Mouse (Mus musculus): ENCODE measurements around the gene Smtnl1. TPM values are rescaled to one million over a fixed set of nuclear protein-coding genes. Genes with fewer than 3 reads are reported as not detected.
"Not testable (repeated sequence)": the region's sequence is repeated elsewhere in the genome, so short reads cannot be mapped to it uniquely, and the experiment has no call there.

The Smtnl1 gene
- total RNA-seq, 2 experiments from 2014 or later: 64.0 to 71.1 TPM

DNA sequence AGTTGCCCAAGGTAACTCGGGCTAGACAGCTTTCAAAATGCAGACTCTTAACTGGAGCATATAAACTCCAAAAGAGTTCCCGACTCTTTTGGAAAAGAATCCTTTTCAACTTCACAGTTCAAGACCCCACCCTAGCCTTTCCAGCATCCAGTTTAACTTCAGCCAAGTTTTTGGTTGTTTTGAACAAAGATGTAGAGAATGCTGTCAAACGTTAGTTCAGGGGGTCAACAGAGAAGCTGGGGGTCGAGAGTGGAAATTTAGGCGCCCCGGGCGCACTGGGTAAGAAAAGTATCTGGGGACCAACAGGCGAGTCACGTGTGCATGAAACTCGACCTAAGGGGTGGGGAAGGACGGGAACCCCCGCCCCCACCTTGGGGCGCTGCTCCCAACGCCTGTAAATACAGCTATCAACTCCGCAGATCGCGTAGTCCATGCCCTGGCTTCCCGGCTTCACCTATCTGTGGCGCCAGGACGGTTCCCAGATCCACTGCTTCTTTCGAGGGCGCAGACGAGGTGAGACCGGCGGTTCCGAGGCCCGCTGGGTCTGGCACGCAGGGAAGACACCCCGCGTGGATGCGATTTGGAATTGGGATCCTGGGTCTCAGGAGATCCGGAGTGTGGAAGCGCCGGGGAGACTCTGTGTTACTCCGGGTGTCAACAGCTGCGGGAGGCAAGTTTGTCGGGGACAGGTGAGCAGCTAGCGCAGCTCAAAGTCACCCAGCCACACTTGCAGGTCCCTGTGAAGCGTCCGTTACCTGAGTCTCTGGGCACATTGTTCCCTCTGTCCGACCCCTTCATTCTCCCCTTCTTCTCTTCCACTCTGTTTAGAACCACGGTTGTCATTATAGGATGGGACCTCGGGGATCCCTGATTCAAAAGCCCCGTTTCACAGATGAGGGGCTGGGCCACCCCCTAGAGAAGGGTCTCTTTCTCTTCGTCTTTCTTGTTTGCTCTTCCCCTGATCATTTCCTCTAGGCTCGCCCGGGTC lies 16.8 kb upstream of the Smtnl1 start:
- peak; percentile 59 for DNase-seq

GRCm38 (mm10) chr2:84838593-84838949 lies 16.1 kb upstream of the Smtnl1 start, which contains the start of gene Slc43a1:
Gene Slc43a1, plus strand, starts transcription at chr2:84838850.
- no peak for DNase-seq

GRCm38 (mm10) chr2:84837817-84838592 lies 15.6 kb upstream of the Smtnl1 start:
- DNase-seq: no peak

- DNase-seq: no peak
Measured at GRCm38 (mm10) chr2:84837107-84837506, 14.7 kb upstream of the Smtnl1 start.

DNA sequence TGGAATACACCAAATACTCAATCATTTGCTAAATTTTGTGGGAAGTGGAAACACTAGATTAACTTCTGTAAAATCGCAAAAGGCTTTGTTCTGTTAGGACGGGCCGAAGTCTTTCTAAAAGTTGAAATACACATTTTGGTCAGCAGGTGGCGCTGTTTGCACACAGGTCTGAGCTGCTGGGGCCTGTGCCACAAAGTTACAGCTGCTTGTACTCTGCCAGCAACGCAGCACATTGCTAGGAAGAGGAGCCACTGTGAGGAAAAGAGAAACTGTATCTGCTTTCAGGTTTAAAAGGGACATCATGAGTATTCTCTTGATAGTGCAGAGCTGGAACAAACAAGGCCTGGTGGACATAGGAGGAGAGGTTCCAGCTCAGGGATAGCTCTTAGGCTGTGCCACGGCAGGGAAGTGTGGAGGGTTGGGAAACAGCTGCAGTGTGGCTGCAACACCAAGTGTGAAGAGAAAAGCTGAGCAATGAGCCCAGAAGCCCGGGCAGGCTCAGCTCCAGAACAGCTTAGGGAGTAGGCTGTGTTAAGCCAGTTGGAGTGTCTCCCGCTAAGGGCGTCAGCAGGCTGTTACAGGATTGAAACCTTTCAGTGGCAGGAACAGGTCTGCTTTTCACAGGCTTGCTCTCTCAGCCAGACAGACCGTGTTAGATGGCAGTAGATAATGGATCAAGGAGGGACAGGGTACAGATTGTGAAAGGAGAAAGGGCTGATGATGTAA lies 9.4 kb upstream of the Smtnl1 start:
- peak; percentile 86 for DNase-seq

DNA sequence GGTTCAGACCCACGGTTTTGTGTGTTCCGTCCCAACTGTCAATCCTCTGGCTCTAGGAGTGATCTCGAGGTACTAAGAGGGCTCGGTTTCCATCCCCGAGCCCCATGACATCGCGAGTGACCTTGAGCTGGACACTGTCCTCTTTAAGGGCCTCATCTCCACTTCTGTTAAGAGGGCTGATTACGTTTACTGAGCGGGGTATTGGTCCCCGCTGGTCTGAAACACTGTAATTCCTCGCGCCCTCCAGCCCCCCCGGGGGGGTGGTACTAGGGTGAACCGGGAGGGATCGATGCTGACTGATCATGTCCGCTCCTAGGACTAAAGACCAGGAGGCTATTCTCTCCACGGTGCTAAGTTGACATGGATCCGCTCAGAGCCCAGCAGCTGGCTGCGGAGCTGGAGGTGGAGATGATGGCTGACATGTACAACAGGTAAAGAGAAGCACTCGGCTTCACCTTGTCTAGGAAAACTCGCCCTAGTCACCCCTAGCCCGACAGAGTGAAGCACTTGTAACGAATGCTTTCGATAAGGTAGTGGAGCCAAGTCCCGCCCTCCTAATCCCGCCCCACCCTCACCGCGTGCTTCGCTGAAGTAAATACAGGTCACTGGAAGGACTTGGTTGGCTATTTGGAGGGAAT lies 5.0 kb upstream of the Smtnl1 start:
- DNase-seq: no peak

DNA sequence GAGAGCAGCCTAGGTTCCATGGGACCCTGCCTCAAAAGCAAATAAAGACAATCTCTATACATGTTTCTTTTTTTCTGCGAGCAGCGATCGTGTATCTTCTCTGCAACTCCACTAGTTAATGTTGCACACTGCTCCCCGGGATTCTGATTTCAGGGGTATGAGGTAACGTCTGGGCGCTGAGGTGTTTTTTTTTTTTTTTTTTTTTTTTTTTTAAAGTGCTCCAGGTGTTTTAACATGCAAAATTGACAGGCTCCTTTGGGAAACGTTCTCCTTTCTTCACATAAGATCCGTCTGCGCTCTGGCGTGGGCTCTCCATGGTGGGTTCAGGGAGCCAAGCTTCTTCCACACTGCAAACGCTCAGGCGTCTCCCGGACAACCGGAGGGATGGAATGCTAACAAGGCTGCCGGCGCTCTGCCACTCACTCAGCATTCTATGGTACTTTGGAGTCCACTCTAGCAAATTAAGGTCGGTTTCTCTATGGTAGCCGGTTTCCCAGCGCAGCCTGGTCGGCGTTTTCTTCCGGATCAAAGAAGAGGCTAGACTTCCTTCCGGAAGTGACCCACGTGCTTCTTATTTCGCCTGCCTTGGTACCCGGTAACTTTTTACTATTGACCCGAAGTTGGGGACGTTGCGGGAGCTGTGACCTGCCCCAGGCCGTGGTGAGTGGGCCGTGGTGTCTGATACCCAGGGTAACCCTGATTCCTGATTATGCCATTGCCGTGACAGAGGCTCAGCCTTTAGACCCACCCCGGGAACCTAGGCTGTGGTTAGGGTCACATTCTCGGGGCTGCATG lies 4.2 kb upstream of the Smtnl1 start, which contains the start of gene Timm10:
Timm10 (plus strand) TSS at position 510 of the 795 bp plus-strand sequence.
- DNase-seq: peak; percentile 74

GRCm38 (mm10) chr2:84823237-84823636 lies 785 bp upstream of the Smtnl1 start:
- no peak for DNase-seq

DNA sequence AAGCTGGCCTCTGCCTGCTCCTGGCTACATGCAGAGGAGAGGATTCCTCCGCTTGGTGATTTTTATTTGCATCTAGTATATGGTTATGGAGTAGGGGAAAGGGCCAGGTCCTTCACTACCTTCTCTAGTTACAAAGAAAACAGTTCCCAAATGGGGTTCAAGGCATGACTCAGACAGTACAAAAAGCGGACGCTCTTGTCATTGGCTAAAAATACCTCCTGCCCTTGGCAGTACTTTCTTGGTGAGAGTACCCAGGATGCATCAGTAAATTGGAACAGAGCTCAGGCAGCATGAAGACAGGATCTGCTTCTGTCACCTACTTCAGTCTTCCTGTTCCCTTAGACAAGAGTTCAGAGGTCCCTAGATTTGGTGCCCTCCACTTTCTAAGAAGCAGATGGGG lies 2.6 kb downstream of the Smtnl1 start:
- DNase-seq: no peak

DNA sequence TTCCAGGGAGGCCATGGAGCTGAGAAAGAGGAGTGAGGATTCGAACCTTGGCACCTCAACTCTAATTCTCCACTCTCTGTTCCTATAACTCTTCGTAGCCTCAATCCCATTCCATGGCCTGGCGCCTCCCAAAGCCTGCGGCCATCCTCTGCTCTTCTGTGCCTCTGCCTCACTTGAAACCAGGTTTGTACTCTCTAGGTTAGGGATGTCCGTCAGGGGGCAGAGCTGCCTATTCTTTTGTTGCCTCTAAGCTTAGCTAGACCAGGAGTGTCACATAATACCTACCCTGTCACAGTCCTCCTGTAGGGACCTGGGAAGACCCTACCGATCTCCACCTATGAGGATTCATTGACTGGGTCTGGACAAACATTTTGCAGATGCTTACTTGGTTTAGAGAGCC lies 9.8 kb downstream of the Smtnl1 start:
- no peak for DNase-seq

DNA sequence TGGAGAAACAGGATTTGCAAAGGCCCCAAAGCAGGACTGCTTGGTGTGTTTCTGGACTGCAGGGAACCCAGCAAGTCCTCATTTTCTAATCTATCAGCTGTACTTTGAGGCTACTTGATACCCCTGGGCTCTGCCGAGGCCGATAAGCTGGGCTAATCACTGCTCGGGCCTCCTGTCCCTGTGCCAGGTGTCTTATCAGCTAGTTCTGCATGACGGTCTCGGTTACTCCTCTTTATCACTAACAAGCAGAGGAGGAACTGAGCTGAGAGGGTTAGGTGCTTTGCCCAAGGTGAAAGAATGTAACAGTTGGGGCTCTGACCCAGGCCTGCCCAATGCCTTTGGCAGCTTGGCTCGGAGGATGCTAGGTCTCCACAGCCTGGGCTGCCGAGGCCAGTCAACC lies 10.6 kb downstream of the Smtnl1 start:
- no peak for DNase-seq

GRCm38 (mm10) chr2:84810886-84811577 lies 11.4 kb downstream of the Smtnl1 start:
- peak; percentile 87 for DNase-seq

- no peak for DNase-seq
Measured at GRCm38 (mm10) chr2:84810526-84810885, 11.9 kb downstream of the Smtnl1 start.

DNA sequence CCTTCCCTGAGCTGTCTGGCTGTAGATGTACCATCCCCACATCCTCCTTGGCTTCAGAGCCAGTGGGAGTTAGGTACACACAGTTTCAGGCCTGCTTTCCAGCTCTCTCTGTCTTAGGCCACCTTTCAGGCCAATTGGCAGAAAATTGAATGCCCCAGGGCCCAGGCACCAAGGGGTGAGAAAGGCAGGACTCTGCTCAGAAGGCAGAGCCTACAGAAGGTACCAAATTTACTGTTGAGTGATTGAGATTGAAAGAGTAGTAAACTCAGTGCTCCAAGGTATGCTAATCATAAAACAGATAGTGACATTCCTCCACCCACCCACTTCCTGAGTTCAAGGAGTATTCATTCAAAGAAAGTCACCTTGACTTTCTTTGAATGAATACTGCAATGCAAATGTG lies 13.1 kb downstream of the Smtnl1 start:
- no peak for DNase-seq

GRCm38 (mm10) chr2:84806546-84806945 lies 15.9 kb downstream of the Smtnl1 start:
- DNase-seq: no peak

DNA sequence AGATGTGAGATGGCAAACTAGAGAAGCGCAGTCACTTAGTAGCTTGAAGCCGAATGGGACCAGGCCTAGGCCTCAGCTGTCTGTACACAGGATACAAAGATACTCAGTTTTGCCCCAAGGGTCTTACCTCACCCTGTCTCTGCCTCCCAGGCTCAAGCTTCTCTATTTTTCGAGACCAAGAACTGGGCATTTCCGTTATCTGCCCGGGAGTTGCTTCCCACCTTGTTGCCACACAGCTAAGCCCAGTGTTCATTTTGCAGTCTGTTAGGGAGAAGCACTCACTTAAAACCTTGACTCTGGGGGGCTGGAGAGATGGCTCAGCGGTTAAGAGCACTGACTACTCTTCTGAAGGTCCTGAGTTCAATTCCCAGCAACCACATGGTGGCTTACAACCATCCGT lies 18.5 kb downstream of the Smtnl1 start:
- no peak for DNase-seq

DNA sequence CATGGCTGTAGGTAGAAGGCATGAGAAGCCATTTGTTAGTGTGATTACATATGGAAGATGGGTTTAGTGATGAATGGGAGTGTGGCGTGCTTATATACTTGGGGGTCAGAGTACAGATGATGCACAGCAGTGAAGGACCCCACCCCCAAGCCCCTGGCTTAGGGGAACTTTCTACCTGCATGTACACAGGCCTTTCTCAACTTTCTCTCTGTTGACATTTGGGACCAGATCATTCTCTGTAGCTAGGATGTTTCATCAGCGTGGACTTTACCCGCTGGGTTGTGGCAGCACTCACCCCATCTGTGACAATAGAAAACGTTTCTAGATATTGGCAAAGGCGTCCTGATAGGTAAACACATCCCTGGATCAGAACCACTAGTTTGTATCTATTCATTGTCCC lies 21.2 kb downstream of the Smtnl1 start:
- DNase-seq: not testable (repeated sequence)

GRCm38 (mm10) chr2:84800304-84800703 lies 22.1 kb downstream of the Smtnl1 start:
- DNase-seq: no peak

GRCm38 (mm10) chr2:84799041-84799561 lies 23.4 kb downstream of the Smtnl1 start:
- DNase-seq: peak; percentile 38

GRCm38 (mm10) chr2:84798493-84798921 lies 23.9 kb downstream of the Smtnl1 start, which contains the start of gene Ube2l6:
Gene Ube2l6, plus strand, starts transcription at chr2:84798828.
- DNase-seq: peak; percentile 62

Measured in gastrocnemius, postnatal 10 days (tissue).